Mouse (Mus musculus) liver, adult 2 months (tissue): ENCODE results near the gene Snx20.

ENCODE experiments used
- CTCF ChIP-seq: fragments of 200-500 bp; IDR thresholded peaks from 2 replicates; pipeline ENCODE4 v1.5.1; 2011; ENCODE audit warnings: low read depth, low read length, control low read depth
- POLR2A ChIP-seq: fragments of 200-500 bp; IDR thresholded peaks from 2 replicates; pipeline ENCODE4 v1.6.1; 2011; ENCODE audit warnings: low read length, control low read depth; ENCODE audit not compliant: insufficient read depth; ENCODE audit errors: extremely low read depth

DNA sequence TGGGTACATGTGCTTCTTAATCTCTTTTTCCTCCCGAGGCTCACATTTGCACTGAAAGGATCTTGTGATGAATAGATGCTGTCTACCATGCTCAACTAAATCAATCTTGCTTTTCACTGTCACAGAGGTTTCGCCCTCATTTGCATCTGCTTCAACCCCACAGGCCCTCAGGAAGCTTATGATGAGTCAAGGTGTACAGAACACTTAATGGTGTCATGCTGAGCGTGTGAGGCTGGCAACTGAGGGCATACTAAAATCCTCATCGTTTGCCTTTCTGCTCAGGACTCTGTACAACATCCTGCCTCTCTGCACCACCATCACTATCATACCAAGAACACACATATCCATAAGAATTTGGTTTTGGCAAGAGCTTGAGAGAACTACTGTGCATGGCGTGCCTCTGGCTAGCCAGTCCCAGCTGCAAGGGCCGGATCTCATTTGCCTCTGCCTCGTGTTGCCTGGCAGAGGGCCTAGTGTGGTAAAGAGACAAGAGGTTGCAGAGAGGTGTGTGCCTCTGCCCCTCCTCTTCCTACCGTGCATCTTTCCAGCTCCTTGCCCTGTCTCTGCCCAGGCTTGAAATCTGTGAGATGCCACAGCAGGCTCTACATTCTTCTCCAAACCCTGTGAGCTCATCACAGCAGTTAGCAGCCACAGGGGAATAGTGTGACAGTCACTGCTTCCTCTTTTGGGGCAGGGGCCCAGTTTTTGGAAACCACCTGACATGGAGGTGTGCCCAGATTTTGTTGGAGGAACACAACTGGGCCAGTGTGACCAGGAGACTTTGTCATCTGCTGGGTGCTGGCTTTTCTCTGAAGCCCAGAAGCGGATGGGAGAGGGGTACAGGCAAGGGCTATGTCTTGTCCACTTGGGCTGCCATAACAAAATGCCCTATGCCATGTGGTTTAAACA is 1.4 kb upstream of the Snx20 start:
- TF ChIP-seq CTCF (no peak), POLR2A (no peak)
